Mouse (Mus musculus): ENCODE results near the gene Olfr102.
A peak's percentile ranks its signal among the peaks of the same experiment; 100 is the strongest.

The Olfr102 gene

GRCm38 (mm10) chr17:37316954-37317353 lies at the start of gene Olfr102:
Gene Olfr102 (minus strand): TSS chr17:37317054.
- DNase-seq (ENCODE audit: low read depth, low spot score) = no peak

GRCm38 (mm10) chr17:37359282-37359681 lies 42.4 kb upstream of the Olfr102 start, which contains the start of gene Olfr104-ps:
Gene Olfr104-ps (plus strand): TSS chr17:37359582.
- DNase-seq (ENCODE audit: low read depth, low spot score) = no peak

GRCm38 (mm10) chr17:37339598-37339997 lies 22.7 kb upstream of the Olfr102 start, which contains the start of gene Olfr103:
Gene Olfr103 (minus strand): TSS chr17:37339698.
- DNase-seq (ENCODE audit: low read depth, low spot score) = no peak

GRCm38 (mm10) chr17:37310146-37310699 lies 6.6 kb downstream of the Olfr102 start:
- DNase-seq (ENCODE audit: low read depth, low spot score) = no peak

GRCm38 (mm10) chr17:37308483-37308882 lies 8.4 kb downstream of the Olfr102 start:
- peak; percentile 12 for DNase-seq (ENCODE audit: low read depth, low spot score)

GRCm38 (mm10) chr17:37304213-37304612 lies 12.6 kb downstream of the Olfr102 start, which contains the start of gene Olfr101:
Gene Olfr101 (minus strand): TSS chr17:37304313.
- no peak for DNase-seq (ENCODE audit: low read depth, low spot score)

- no peak for DNase-seq (ENCODE audit: low read depth, low spot score)
Measured at GRCm38 (mm10) chr17:37283360-37283759, 33.5 kb downstream of the Olfr102 start, which contains the start of gene Olfr99. Gene Olfr99 (minus strand): TSS chr17:37283460.

GRCm38 (mm10) chr17:37280331-37280730 lies 36.5 kb downstream of the Olfr102 start:
- no peak for DNase-seq (ENCODE audit: low read depth, low spot score)

- DNase-seq (ENCODE audit: low read depth, low spot score) = no peak
Measured at GRCm38 (mm10) chr17:37276573-37276972, 40.3 kb downstream of the Olfr102 start.

- no peak for DNase-seq (ENCODE audit: low read depth, low spot score)
Measured at GRCm38 (mm10) chr17:37275626-37276248, 41.1 kb downstream of the Olfr102 start.

- no peak for DNase-seq (ENCODE audit: low read depth, low spot score)
Measured at GRCm38 (mm10) chr17:37270702-37271092, 46.2 kb downstream of the Olfr102 start.

- DNase-seq (ENCODE audit: low read depth, low spot score) = peak; percentile 88
Measured at GRCm38 (mm10) chr17:37270058-37270701, 46.7 kb downstream of the Olfr102 start, which contains the start of gene H2-M3. Gene H2-M3 (plus strand): TSS chr17:37270220.

GRCm38 (mm10) chr17:37263626-37264025 lies 53.2 kb downstream of the Olfr102 start, which contains the start of gene Olfr98:
Gene Olfr98 (minus strand): TSS chr17:37263749.
- no peak for DNase-seq (ENCODE audit: low read depth, low spot score)

All from mesoderm, embryonic 11.5 days (tissue).